Mouse (Mus musculus): Measurements from ENCODE around the gene Ccz1.

Ccz1 gene

GRCm38 (mm10) chr5:143993849-143994248 lies 20.8 kb downstream of the Ccz1 start:
- DNase-seq (ENCODE audit: low spot score): no peak

DNA sequence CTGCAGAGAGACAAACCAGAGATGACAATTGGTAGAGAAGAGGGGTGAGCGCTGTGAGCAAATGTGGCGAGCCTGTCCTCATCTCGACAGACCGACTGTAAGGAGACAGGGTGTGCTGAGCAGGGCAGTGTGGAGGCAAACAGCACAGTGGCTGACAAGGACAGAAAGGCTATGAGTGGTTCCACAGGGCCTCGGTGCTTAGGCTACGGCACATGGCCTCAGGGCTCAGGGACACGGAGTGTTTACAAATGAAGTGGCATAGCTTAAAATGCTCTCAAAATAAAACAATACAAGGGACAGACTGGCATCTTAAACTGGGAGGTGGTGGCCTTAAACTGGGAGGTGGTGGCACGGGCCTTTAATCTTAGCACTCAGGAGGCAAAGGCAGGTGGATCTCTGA lies 21.4 kb downstream of the Ccz1 start:
- DNase-seq (ENCODE audit: low spot score): no peak

GRCm38 (mm10) chr5:143992661-143993060 lies 22.0 kb downstream of the Ccz1 start:
- no peak for DNase-seq (ENCODE audit: low spot score)

GRCm38 (mm10) chr5:143990086-143990485 lies 24.6 kb downstream of the Ccz1 start:
- DNase-seq (ENCODE audit: low spot score): no peak

- no peak for DNase-seq (ENCODE audit: low spot score)
These were observed 25.6 kb downstream of the Ccz1 start for GRCm38 (mm10) chr5:143989046-143989445.

DNA sequence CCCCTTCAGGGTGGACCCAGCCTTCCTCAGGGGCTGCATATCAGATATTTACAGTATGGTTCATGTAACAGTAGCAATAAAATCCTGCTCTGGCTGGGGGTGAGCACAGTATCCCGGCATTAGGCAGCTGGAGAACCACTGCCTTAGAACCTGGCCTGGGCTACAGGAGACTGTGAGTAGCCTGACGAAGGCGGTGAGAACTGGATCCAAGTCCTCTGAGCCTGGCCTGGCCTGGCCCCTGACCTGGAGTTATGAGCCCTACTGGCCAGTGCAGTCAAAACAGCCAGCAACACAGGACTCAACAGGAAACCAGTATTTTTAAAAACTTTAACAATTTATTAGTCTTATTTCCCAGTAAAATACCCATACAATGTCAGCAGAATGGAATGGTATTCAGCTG lies 27.1 kb downstream of the Ccz1 start:
- no peak for DNase-seq (ENCODE audit: low spot score)

GRCm38 (mm10) chr5:143985381-143985780 lies 29.3 kb downstream of the Ccz1 start:
- peak; percentile 34 for DNase-seq (ENCODE audit: low spot score)

- DNase-seq (ENCODE audit: low spot score): no peak
These were observed 32.3 kb downstream of the Ccz1 start for GRCm38 (mm10) chr5:143982361-143982760.

- DNase-seq (ENCODE audit: low spot score): no peak
These were observed 33.8 kb downstream of the Ccz1 start for GRCm38 (mm10) chr5:143980858-143981257.

GRCm38 (mm10) chr5:143976726-143977431 lies 37.8 kb downstream of the Ccz1 start:
- DNase-seq (ENCODE audit: low spot score): no peak

GRCm38 (mm10) chr5:143976232-143976631 lies 38.4 kb downstream of the Ccz1 start:
- DNase-seq (ENCODE audit: low spot score): no peak

DNA sequence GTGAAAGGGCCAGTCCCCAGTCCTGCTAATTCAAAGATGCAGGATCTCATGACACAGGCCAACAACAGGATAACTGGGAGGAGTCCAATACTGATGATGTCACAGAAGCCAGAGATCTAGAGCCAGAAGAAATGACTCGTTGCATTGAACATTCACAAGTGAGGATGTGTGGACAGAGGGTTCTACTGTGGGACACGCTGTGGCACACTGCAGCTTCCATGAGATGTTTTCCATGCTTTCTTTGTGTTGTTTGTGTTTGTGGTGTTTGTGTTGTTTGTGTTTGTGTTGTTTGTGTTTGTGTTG lies 39.1 kb downstream of the Ccz1 start:
- DNase-seq (ENCODE audit: low spot score): no peak

DNA sequence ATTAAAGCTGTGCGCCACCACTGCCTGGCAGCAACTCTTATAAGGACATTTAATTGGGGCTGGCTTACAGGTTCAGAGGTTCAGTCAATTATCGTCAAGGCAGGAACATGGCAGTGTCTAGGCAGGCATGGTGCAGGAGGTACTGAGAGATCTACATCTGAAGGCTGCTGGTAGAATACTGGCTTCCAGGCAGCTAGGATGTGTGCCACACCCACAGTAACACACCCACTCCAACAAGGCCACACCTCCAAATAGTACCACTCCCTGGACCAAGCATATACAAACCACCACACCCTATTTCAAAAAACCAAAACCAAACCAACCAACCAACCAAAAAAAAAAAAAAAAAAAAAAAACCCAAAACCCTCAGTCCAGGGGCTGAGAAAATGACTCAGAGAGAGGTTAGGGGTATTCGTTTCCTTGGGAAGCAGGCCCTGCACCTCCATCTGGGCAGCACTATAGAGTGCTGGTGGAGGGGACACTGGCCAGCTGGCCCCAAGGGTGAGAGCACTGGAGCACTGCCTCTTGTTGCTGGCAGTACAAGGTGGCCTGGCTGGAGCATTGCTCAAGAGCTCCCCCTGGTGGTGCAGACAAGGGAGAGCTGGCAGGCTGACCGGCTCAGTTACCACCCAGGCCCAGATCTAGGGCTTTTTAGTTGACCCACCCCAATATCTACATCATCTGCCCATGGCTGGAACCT lies 39.6 kb downstream of the Ccz1 start:
- peak; percentile 31 for DNase-seq (ENCODE audit: low spot score)

GRCm38 (mm10) chr5:143972628-143973027 lies 42.0 kb downstream of the Ccz1 start:
- DNase-seq (ENCODE audit: low spot score): no peak

DNA sequence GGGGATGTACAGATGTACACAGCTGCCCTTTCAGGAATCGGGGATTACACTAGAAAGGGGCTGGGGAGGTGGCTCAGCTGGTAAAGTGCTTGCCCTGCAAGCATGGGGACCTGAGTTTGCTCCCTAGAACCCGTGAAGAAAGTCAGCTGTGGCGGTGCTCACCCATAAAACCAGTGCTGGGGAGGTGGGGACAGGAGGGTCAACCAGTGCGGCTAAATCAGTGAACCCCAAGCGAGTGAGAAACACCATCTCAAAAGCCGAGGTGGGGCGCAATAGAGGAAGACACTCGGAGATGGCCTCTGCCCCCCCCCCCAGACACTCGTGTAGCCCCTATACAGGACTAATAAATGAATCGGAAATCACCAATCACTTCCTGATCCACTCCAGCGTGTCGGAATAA lies 48.0 kb downstream of the Ccz1 start:
- DNase-seq (ENCODE audit: low spot score): no peak

DNA sequence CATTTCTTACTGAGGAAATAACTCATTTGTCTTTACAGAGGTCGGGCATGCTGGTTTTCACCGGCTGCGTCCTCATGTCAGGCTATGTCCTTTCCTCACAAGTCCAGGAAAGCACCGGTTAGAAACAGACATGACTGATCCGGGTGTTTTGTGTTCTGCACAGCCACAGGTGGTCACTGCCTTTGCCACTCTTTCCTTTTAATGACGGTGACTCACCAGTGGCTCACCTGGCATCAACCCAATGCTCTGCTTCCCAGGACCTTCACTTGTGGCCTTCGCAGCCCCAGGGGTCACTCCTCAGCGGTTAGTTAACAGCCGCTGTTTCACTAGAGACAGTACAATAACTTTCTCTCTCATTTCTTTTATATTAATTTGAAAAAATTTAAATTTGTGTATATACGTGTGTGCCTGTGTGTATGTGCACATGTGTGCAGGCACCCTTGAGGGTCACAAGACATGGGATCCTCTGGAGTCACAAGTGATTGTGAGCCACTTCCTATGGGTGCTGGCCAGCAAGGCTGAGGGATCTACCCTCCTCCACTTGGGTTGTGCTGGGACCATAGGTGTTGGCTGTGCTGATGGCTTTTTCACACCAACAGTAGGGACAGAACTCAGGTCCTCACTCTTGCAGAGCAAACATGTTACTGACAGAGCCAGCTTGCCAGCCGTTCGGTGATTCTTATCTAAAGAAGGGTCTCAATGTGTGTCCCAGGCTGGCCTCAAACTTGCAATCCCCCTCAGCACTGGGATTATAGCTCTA lies 48.9 kb downstream of the Ccz1 start:
- DNase-seq (ENCODE audit: low spot score): no peak

GRCm38 (mm10) chr5:143961176-143961575 lies 53.5 kb downstream of the Ccz1 start:
- no peak for DNase-seq (ENCODE audit: low spot score)

- DNase-seq (ENCODE audit: low spot score): no peak
These were observed 55.1 kb downstream of the Ccz1 start for GRCm38 (mm10) chr5:143959551-143959950.

GRCm38 (mm10) chr5:143957101-143957500 lies 57.6 kb downstream of the Ccz1 start:
- DNase-seq (ENCODE audit: low spot score): no peak

GRCm38 (mm10) chr5:143950016-143950415 lies 64.7 kb downstream of the Ccz1 start:
- DNase-seq (ENCODE audit: low spot score): no peak

GRCm38 (mm10) chr5:143948361-143948760 lies 66.3 kb downstream of the Ccz1 start:
- DNase-seq (ENCODE audit: low spot score): no peak

- no peak for DNase-seq (ENCODE audit: low spot score)
These were observed 71.2 kb downstream of the Ccz1 start for GRCm38 (mm10) chr5:143943231-143944125.

Data from testis, postnatal 14 days (tissue).